In the genomic region with DNA sequence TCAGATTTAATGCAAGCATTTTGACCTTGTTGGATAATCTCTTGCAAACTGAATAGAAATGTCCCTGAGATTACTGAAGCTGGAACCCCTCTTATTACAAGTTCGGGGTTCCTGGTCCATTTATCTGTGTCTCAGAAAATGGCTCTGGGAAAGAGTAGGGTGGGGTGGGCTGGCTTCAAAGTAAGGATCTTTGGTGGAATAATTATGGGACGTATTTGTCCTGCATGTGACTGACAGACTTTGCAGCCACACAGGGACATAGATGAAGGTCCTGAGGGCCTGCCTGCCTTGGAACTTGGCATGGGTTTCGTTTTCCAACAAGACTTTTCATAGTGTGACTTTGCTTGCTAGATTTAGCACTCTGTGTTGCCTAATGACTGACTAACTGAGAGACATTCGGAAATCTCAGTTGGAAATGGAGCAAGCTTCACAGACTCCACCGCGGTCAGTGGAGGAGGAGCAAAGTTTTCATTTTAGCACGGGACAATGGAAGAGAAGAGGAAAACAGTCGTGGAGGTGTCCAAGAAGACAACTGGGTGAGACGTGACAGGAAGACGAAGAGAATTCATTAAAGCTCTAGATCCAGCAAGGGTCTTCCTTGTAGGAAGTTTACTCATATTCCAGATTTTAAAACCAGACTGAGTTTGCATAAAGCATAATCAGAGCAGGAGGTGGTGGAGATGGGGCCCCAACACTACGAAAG, we compare ENCODE assay signal across 8 mouse cellular contexts. TPM values are rescaled to one million over a fixed set of nuclear protein-coding genes. Genes with fewer than 3 reads are reported as not detected.
DNase-seq lines count a peak whose midpoint lies in the region; ATAC-seq and TF ChIP-seq lines count a peak whose summit lies in the region.

No protein-coding gene starts in this region.

- peaks cover 24% of the 10 kb centered on the region for H3K4me1 ChIP-seq in forebrain, embryonic 10.5 days
- H3K4me1 ChIP-seq in limb, embryonic 10.5 days = peaks cover 11% of the 10 kb centered on the region
- peaks cover 16% of the 10 kb centered on the region for H3K4me1 ChIP-seq in neural tube, embryonic 15.5 days

- peak overlapping the region; percentile 84 for H3K9ac ChIP-seq in neural tube, embryonic 15.5 days (replicated peaks)

- H3K36me3 ChIP-seq in forebrain, embryonic 10.5 days (replicated peaks) = no peaks in the 10 kb centered on the region
- no peaks in the 10 kb centered on the region for H3K36me3 ChIP-seq in limb, embryonic 10.5 days
- no peaks in the 10 kb centered on the region for H3K36me3 ChIP-seq in neural tube, embryonic 15.5 days

- peak overlapping the region; percentile 60 for H3K4me2 ChIP-seq in neural tube, embryonic 15.5 days

- no peak for TF ChIP-seq CTCF in layer of hippocampus, adult 2 months (conservative IDR thresholded peaks at IDR 0.05)

- H3K9me3 ChIP-seq in forebrain, embryonic 10.5 days = no peaks in the 10 kb centered on the region
- no peaks in the 10 kb centered on the region for H3K9me3 ChIP-seq in limb, embryonic 10.5 days (replicated peaks)
- no peaks in the 10 kb centered on the region for H3K9me3 ChIP-seq in neural tube, embryonic 15.5 days (replicated peaks)

- 19% methylated on average over 11 of the region's 11 CpGs for WGBS in forebrain, embryonic 10.5 days
- 17% methylated on average over 11 of the region's 11 CpGs for WGBS in limb, embryonic 10.5 days
- 22% methylated on average over 11 of the region's 11 CpGs for WGBS in neural tube, embryonic 15.5 days

- no peak for DNase-seq in layer of hippocampus, adult 2 months (ENCODE audit: low spot score in 2 of 2)
- no peak for DNase-seq in layer of hippocampus, postnatal 10 days (ENCODE audit: low spot score in 2 of 2)
- no peak for DNase-seq in forebrain, embryonic 10.5 days (ENCODE audit: extremely low spot score, low spot score)
- DNase-seq in limb, embryonic 10.5 days (ENCODE audit: low spot score) = peak; percentile 26
- DNase-seq in spleen, postnatal 10 days (ENCODE audit: low spot score in 2 of 2) = no peak
- no peak for DNase-seq in layer of hippocampus, adult 9-11 months
- DNase-seq in gastrocnemius, postnatal 10 days = no peak

- peak overlapping the region; percentile 89 for H3K27ac ChIP-seq in layer of hippocampus, adult 2 months
- H3K27ac ChIP-seq in forebrain, embryonic 10.5 days = peak overlapping the region; percentile 87
- H3K27ac ChIP-seq in limb, embryonic 10.5 days = no peak overlapping the region
- peak overlapping the region; percentile 98 for H3K27ac ChIP-seq in neural tube, embryonic 15.5 days (replicated peaks)

- ATAC-seq in neural tube, embryonic 15.5 days (ENCODE audit: low FRiP score) = no peak

- H3K4me3 ChIP-seq in layer of hippocampus, adult 2 months = peak overlapping the region; percentile 64
- peak overlapping the region; percentile 81 for H3K4me3 ChIP-seq in forebrain, embryonic 10.5 days
- peak overlapping the region; percentile 72 for H3K4me3 ChIP-seq in limb, embryonic 10.5 days
- H3K4me3 ChIP-seq in neural tube, embryonic 15.5 days (replicated peaks) = peak overlapping the region; percentile 70

- peaks cover 45% of the 10 kb centered on the region for H3K27me3 ChIP-seq in forebrain, embryonic 10.5 days (ENCODE audit: poor library complexity, severe bottlenecking)
- peaks cover 46% of the 10 kb centered on the region for H3K27me3 ChIP-seq in limb, embryonic 10.5 days (ENCODE audit: low read depth, poor library complexity, severe bottlenecking)
- H3K27me3 ChIP-seq in neural tube, embryonic 15.5 days (replicated peaks) = no peaks in the 10 kb centered on the region

RNA-seq across cellular contexts. Expression of gene Ctnnd2, which starts 0.7 kb away (rescaled TPM):
- total RNA-seq in layer of hippocampus, adult 2 months (2021) = 100 to 1,000 TPM; 223 to 229 TPM
- total RNA-seq in layer of hippocampus, postnatal 10 days (2021) = 100 to 1,000 TPM; 267 to 288 TPM
- 23.4 and 25.3 TPM in 2 replicates for polyA plus RNA-seq in forebrain, embryonic 10.5 days (2016; fragmentation: Nextera tagmentation; extraction: Ambion mirVana)
- polyA plus RNA-seq in limb, embryonic 10.5 days (2016; fragmentation: Nextera tagmentation; extraction: Ambion mirVana) = 1.2 and 1.6 TPM in 2 replicates
- polyA plus RNA-seq in neural tube, embryonic 15.5 days (2015; fragmentation: Nextera tagmentation; extraction: Ambion mirVana) = 49.9 and 67.4 TPM in 2 replicates
- under 1 TPM; 0.63 to 0.94 TPM for total RNA-seq in gastrocnemius, postnatal 10 days (2021)

Comparison
In these comparisons a context has a peak if more than half of its experiments do, and no peak if none do; other contexts are left out.
1. RNA of gene Ctnnd2, which starts 0.7 kb away (total RNA-seq): 267 to 288 TPM in layer of hippocampus, postnatal 10 days and 223 to 229 TPM in layer of hippocampus, adult 2 months; 0.63 to 0.94 TPM in gastrocnemius, postnatal 10 days; every median in the first group is over 100 times any median in the second.
2. Peak in every context shown above with its lines, with median percentiles within 50 percentile points of each other: H3K4me3 ChIP-seq.